Mouse (Mus musculus): ENCODE measurements around the gene Mrln.

GRCm38 (mm10) chr10:70197601-70198000 lies 6.9 kb upstream of the Mrln start:
- TF ChIP-seq POLR2A (IDR thresholded peaks at IDR 0.05; ENCODE audit: low read depth, low read length) (no peak), CTCF (IDR thresholded peaks at IDR 0.05; ENCODE audit: borderline replicate concordance, insufficient read depth, low read length) (no peak)
